Mouse (Mus musculus) frontal cortex, adult (tissue): ENCODE results near the gene Lypd4.
"Not testable (repeated sequence)": the region's sequence is repeated elsewhere in the genome, so short reads cannot be mapped to it uniquely, and the experiment has no call there.

Experiments used
- ATAC-seq: cut with Nextera tagmentation; 2 replicates; pipeline ENCODE4 v1.9.2; 2017; ENCODE audit warnings: mild to moderate bottlenecking, moderate library complexity, mixed read lengths; ENCODE audit not compliant: low TSS enrichment

Gene Lypd4

DNA sequence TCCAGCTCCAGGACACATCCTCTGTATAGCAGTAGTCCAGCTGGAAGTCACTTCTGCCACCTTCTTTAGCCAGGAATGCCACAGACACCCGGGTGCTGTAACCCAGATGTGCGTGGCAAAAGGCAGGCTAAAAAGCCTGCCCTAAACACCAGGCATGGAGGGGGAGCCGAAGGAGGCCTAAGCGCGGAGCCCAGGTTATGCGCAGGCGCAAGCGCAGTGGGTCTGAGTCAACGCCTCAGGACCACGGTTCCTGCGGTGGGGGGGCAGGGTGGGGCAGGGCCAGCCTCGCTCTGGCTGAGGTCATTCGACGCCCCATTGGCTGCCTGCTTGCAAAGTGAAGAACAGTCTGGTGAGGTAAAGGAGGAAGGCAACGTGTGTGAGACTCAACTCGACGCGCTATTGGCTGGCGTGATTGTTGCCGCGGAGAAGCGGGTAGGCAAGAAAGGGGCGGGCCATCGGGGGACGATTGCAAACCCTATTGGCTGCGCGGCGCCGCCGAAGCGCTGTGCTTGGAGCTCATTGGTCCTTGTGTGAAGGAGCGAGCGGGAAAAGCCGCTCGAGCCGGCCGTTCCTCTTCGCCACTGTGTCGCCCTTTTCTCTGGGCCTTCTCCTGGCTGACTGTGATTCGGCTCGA is at the start of gene Lypd4, which contains the start of gene Dmrtc2:
Gene Lypd4 (minus strand): TSS at position 410 of the 634 bp plus-strand sequence.
Gene Dmrtc2 (plus strand): TSS at position 526 of the 634 bp plus-strand sequence.
- no peak for ATAC-seq

GRCm38 (mm10) chr7:24918763-24919323 is 49.1 kb upstream of the Lypd4 start:
- no peak for ATAC-seq

GRCm38 (mm10) chr7:24912480-24912879 is 42.7 kb upstream of the Lypd4 start:
- no peak for ATAC-seq

DNA sequence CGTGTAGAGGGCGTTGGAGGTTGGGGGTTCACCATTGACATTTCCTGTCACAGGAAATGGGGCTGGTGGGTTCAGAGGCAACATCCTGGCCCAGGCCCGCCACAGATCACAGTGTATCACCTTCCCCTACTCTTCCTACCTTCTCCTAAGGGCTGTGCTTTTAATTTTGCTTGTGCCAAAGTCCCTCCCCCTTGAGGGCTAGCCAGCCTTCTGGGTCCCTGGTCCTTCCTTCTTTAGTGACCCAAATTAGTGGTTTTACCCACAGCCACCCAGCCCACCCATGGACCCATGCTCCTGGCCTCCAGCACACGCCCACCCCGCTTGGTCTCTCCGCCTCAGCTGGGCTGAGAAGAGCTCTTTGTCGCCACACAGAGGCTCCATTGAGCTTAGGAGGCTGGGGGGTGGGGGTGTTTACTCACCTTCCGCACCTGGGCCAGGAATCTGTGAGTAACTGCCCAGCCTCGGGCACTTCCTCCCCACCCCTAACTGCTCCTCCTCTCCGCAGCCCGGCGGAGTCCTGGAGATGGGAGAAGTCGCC is 37.5 kb upstream of the Lypd4 start:
- ATAC-seq, result no peak

DNA sequence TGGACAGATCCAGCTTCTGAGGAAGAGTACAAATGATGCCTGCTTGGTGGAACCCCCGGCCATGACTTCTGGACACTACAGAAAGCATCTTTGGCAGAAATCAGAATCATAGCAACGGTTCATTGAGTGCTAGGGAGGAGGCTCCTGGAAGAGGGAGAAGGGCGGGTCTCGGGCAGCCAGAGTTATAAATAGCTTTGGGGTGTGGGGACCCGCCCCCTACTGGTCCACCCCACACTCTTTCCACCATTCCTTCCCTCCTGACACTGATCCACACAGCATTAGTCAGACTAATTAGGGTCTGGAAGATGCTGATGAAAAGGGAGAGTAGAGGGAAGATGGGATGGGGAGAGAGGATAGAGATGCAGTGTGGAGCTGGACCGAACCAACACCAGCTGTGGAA is 36.8 kb upstream of the Lypd4 start:
- ATAC-seq, result no peak

- 0 out of 2 replicates have a peak, but pooled peaks have one; percentile 27 for ATAC-seq
These were observed 35.2 kb upstream of the Lypd4 start for GRCm38 (mm10) chr7:24904936-24905335.

DNA sequence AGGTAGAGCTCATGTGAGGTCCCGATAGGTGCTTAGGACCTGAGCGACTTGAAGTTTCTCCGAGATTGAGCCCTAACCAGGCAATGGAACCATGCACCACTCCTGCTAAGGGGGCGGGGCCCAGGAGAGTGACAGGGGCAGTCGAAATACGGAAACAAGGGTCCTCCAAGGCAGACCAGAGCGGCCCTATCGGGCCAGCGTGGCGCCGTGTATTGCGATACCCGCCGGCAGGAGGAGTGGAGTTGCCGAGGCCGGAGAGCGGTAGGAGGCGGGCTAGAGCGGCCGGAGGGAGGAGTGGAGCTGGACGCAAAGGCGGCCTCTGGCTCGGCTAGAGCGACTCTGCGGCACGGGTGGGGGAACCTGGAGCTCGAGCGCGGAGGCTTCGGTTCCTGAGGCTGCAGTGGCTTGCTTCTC is 34.3 kb upstream of the Lypd4 start:
- peak; percentile 94 for ATAC-seq

DNA sequence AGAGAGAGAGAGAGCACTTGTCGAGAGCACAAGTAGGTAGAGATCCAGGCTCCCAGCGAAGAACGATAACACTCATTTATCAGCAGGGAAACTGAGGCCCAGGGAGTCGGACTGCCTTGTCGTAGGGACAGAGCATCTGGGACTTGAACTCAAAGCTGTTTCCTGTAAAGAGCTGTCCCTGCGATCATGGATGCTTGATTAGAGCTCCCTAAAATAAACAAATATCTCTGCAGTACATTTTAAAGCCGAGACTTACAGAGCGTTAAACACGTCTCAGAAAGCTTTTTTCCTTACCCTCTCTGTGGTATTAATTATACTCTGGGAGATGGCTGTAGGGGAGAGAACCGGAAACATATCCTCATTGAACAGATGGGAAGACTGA is 33.7 kb upstream of the Lypd4 start:
- ATAC-seq, result no peak

GRCm38 (mm10) chr7:24902630-24903443 is 33.1 kb upstream of the Lypd4 start, which contains the start of gene Arhgef1:
TSS of gene Arhgef1 (plus strand) at chr7:24902912.
- no peak for ATAC-seq

DNA sequence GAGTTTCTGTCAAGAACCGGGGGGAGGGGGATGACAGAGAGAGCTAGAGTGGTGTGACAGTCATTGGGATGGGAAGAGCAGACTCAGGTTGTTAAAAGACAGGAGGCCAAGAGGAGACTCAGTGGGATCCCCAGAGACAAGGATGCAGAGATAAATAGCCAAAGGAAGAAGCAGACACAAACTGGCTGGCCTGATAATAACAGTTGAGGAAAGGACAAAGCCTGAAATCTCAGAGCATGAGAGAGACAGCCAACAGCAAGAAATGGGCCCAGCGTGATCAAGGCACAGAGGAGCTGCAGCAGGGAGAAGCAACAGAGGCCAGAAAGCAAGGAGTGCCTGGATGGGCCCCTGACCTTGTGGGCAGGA is 32.5 kb upstream of the Lypd4 start:
- no peak for ATAC-seq

DNA sequence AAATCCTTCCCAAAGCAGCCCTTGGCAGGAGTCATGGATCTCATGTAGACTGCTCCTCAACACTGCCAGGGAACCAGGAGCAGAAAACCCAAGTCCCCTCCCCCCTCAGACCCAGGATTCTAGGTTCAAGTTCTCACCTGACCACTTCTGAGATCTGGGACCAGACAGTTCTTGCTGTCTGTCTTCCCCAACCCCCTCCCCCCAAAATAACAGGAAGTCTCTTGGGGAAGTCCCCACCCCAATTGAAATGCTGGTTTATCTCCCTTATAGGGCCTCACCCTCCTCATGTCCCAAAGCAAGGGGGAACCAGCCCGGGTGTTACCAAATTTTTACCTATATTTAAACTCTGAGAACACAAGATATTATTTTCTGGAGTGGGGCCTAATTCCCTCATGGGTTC is 32.1 kb upstream of the Lypd4 start:
- ATAC-seq, result no peak

GRCm38 (mm10) chr7:24901114-24901513 is 31.4 kb upstream of the Lypd4 start:
- no peak for ATAC-seq

DNA sequence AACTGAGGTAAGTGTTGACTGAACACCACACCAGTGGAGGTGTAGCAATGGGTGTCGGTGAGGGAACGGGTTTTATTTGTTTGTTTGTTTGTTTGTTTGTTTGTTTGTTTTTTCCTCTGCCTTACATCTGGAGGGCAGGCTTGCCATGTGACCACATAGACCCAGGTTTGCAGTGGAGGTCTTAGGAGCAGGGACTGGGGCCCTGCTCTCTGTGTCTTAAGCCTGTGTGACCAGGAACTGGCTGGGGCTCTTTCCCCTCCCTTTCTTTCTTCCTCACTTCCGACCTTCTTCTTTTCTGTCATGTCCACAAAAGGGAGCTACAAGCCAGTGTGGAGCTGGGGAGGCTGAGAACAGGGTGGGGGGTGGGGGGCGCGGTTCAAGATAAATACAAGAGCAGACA is 28.2 kb upstream of the Lypd4 start:
- ATAC-seq, result no peak

GRCm38 (mm10) chr7:24897224-24897623 is 27.5 kb upstream of the Lypd4 start, which contains the start of gene Cd79a:
TSS of gene Cd79a (plus strand) at chr7:24897381.
- no peak for ATAC-seq

GRCm38 (mm10) chr7:24896269-24896668 is 26.5 kb upstream of the Lypd4 start:
- ATAC-seq, result no peak

DNA sequence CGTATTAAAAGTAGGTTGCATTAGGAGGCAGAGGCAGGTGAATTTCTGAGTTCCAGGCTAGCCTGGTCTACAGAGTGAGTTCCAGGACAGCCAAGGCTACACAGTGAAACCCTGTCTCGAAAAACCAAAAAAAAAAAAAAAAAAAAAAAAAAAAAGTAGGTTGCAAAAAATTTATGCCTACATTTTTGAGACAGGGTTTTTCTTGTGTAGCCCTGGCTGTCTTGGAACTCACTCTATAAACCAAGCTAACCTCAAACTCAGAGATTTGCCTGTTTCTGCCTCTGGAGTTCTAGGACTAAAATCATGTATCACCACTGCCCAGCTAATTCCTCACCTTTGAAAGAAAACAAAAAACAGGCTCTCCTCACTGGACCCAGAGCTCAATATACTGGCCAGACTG is 26.0 kb upstream of the Lypd4 start:
- ATAC-seq, result not testable (repeated sequence)

DNA sequence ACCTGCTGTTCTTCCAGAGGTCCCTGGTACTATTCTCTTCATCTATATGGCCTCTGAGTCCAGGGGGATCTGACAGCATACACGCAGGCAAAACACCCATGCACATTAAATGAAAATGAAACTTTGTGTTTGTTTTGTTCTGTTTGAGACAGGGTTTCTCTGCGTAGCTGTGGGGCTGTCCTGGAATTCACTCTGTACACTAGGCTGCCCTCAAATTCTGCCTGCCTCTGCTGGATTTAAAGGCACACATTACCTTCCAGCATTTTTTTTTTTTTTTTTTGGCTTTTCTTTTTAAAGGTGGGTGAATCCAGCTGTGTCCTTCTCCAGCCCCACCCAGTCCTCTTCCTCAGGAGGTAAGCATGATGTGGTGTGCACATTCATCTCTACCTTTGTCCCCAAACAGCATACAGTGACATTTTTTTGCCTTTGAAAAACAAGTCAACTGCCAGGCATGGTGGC is 22.4 kb upstream of the Lypd4 start:
- no peak for ATAC-seq

GRCm38 (mm10) chr7:24891241-24892124 is 21.7 kb upstream of the Lypd4 start:
- no peak for ATAC-seq

DNA sequence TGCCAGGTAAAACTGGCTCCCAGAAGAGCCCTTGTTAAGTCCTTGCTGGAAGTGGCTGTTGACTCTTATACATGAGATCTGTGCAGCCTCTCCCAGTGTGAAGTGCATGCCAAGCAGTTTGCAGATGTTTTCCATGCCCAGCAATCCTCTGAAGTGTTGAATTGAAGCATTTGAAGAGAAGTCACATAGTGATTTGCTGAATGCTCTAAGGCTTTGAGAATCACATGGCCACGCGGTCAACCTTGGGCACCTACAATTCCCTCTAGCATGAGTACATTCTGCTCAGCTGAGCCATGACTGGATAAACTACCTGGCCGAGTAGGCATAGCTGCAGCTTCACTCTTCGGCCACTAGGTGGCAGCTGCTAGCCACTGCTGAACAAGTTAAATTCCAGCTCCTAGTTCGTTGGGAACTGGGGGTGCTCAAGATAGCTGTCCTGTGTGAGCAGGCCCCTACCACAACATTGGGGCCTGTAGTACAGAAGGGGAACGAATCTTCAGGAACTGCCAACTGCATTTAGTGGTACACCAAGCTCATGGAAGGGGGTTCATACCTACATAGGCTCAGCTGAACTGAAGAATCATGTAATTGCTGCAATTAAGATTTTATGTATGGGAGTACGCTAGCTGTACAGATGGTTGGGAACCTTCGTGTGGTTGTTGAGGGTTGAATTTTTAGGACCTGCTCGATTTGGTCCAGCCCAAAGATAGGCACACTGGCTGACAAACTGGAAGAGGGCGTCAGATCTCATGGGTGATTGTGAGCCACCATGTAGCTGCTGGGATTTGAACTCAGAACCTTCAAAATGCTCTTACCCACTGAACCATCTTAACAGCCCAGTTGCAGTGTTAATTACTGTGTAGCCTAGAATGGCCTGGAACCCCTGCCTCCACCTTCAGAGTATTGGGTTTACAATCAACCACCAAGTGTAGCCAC is 20.8 kb upstream of the Lypd4 start:
- peak; percentile 86 for ATAC-seq
